ENCODE assay signal across 24 mouse cellular contexts in the genomic region with DNA sequence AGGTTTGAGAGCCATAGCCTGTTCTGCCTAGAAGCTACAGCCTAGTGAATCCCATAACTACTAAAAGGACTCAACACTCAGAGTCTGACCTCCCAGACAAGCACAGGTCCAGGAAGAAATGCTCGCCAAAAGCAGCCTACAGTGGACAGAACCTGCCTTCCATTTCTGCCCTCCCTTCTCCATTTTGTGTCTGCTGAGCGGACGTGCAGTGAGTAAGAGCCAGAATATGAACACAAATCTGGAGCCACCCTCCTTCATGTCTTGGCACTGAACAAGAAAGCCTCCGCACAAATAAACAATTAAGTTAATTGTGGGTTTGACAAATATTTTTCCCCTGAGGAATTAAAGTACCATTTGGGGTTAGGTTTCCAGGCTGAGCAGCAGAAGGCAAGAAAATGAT.
DNase-seq lines count a peak whose midpoint lies in the region; ATAC-seq and TF ChIP-seq lines count a peak whose summit lies in the region.
"Had no signal": no experiment of that assay in that cellular context is flagged by ENCODE, and none has a peak within 500 bp of the region (broad histone marks: within the 10 kb centered on the region; RNA-seq: fewer than 3 reads in every experiment).

No protein-coding gene starts in this region.

- 0 out of 2 replicates have a peak overlapping the region, but pooled peaks have one; percentile 11 for H3K27ac ChIP-seq in embryonic facial prominence, embryonic 15.5 days (replicated peaks)
- no peak overlapping the region for H3K27ac ChIP-seq in embryonic facial prominence, embryonic 10.5 days (replicated peaks)
- H3K27ac ChIP-seq in kidney, embryonic 16.5 days (ENCODE audit: low read length): peak overlapping the region; percentile 85; the same call in 1 of the 2 replicates
- no peak overlapping the region for H3K27ac ChIP-seq in kidney, adult 2 months (ENCODE audit: insufficient read depth, low read depth, low read length)
- peak overlapping the region; percentile 67; the same call in 1 of the 2 replicates for H3K27ac ChIP-seq in CH12.LX (ENCODE audit: insufficient read depth, low read depth)
- H3K27ac ChIP-seq: forebrain, embryonic 10.5 days; forebrain, embryonic 13.5 days; heart, adult 2 months; hindbrain, embryonic 12.5 days; hindbrain, embryonic 15.5 days had no signal

- no peak for TF ChIP-seq CTCF in kidney, adult 2 months (conservative IDR thresholded peaks at IDR 0.05; ENCODE audit: insufficient read depth, insufficient read length, low read depth, low read length)
- TF ChIP-seq CTCF in CH12.LX (conservative IDR thresholded peaks at IDR 0.05 in 1 of 2, IDR thresholded peaks at IDR 0.05 in 1 of 2; ENCODE audit: low read depth in 2 of 2, low read length in 2 of 2) (no peak), Patski (IDR thresholded peaks at IDR 0.05) (no peak)

- no peak for ATAC-seq in embryonic facial prominence, embryonic 15.5 days (ENCODE audit: insufficient number of reproducible peaks, low FRiP score, low TSS enrichment, low read depth)
- no peak for ATAC-seq in kidney, embryonic 16.5 days (ENCODE audit: low FRiP score, low TSS enrichment)
- no peak for ATAC-seq in Patski
- ATAC-seq: forebrain, embryonic 13.5 days; forebrain, embryonic 16.5 days; intestine, postnatal 0 days had no signal

- CTCF ChIA-PET in Patski (lab: Charles Lee): interaction anchor here (0.9 to 1.6 kb wide), 2 partner anchors 14 to 63 kb away, joined by 3 read pairs; no protein-coding TSS in a partner anchor

- no peaks in the 10 kb centered on the region for H3K9me3 ChIP-seq in embryonic facial prominence, embryonic 15.5 days (replicated peaks)
- H3K9me3 ChIP-seq in embryonic facial prominence, embryonic 10.5 days: no peaks in the 10 kb centered on the region
- H3K9me3 ChIP-seq in kidney, embryonic 16.5 days (ENCODE audit: low read length): no peaks in the 10 kb centered on the region
- no peaks in the 10 kb centered on the region for H3K9me3 ChIP-seq in CH12.LX (replicated peaks; ENCODE audit: low read length)
- H3K9me3 ChIP-seq: embryonic facial prominence, embryonic 13.5 days; forebrain, embryonic 10.5 days; forebrain, embryonic 13.5 days; G1E; hindbrain, embryonic 12.5 days; hindbrain, embryonic 15.5 days had no signal

- H3K27me3 ChIP-seq in embryonic facial prominence, embryonic 15.5 days: no peaks in the 10 kb centered on the region
- no peaks in the 10 kb centered on the region for H3K27me3 ChIP-seq in embryonic facial prominence, embryonic 10.5 days (replicated peaks; ENCODE audit: low read depth, poor library complexity, severe bottlenecking)
- no peaks in the 10 kb centered on the region for H3K27me3 ChIP-seq in kidney, embryonic 16.5 days (ENCODE audit: insufficient read depth, low read length)
- H3K27me3 ChIP-seq in kidney, adult 2 months (replicated peaks; ENCODE audit: control insufficient read depth, insufficient read depth, low read length): no peaks in the 10 kb centered on the region
- H3K27me3 ChIP-seq in CH12.LX (replicated peaks): no peaks in the 10 kb centered on the region
- H3K27me3 ChIP-seq in Patski: no peaks in the 10 kb centered on the region
- H3K27me3 ChIP-seq: embryonic facial prominence, embryonic 13.5 days; forebrain, embryonic 13.5 days; hindbrain, embryonic 12.5 days; hindbrain, embryonic 15.5 days had no signal

- peaks cover 32% of the 10 kb centered on the region for H3K4me1 ChIP-seq in embryonic facial prominence, embryonic 15.5 days
- H3K4me1 ChIP-seq in embryonic facial prominence, embryonic 10.5 days: peaks cover 12% of the 10 kb centered on the region
- peaks cover 47% of the 10 kb centered on the region for H3K4me1 ChIP-seq in kidney, embryonic 16.5 days (ENCODE audit: insufficient read depth, low read length)
- H3K4me1 ChIP-seq in kidney, adult 2 months (ENCODE audit: control insufficient read depth, insufficient read depth, low read length): peaks cover 9% of the 10 kb centered on the region; the same call in 1 of the 2 replicates
- peaks cover 46 to 92% of the 10 kb centered on the region in 2 experiments for H3K4me1 ChIP-seq in CH12.LX (ENCODE audit: control insufficient read depth in 1 of 2, insufficient read depth in 2 of 2)

- DNase-seq in embryonic facial prominence, embryonic 10.5 days (ENCODE audit: low spot score): no peak
- no peak for DNase-seq in kidney, adult 2 months
- DNase-seq in CH12.LX (ENCODE audit: extremely low read depth) (no peak), Patski (ENCODE audit: low read depth, low spot score) (peak; percentile 28)
- no peak for DNase-seq in cerebellum, adult 18-20 months
- DNase-seq in cerebellum, adult 11-12 months: no peak
- DNase-seq: adrenal gland, adult 2 months; adrenal gland, postnatal 14 days; cerebellum, adult 11 months; cerebellum, adult 9-10 months; cerebellum, postnatal 14 days; gastrocnemius, postnatal 14 days; heart, adult 2 months had no signal

- POLR2A ChIA-PET in Patski (lab: Charles Lee): no interaction called here

- TF ChIP-seq POLR2A in kidney, adult 2 months (IDR thresholded peaks at IDR 0.05; ENCODE audit: low read depth, low read length): no peak
- no peak for TF ChIP-seq POLR2A in CH12.LX (IDR thresholded peaks at IDR 0.05; ENCODE audit: low read depth, low read length)

- no peak for TF ChIP-seq RAD21 in CH12.LX (IDR thresholded peaks at IDR 0.05; ENCODE audit: low read depth, low read length)

- TF ChIP-seq EP300 in CH12.LX (IDR thresholded peaks at IDR 0.05; ENCODE audit: low read length): no peak

- no peak overlapping the region for H3K9ac ChIP-seq in embryonic facial prominence, embryonic 15.5 days
- no peak overlapping the region for H3K9ac ChIP-seq in kidney, embryonic 16.5 days (replicated peaks; ENCODE audit: low read length)
- no peak overlapping the region for H3K9ac ChIP-seq in CH12.LX (ENCODE audit: insufficient read depth, low read depth)
- H3K9ac ChIP-seq: embryonic facial prominence, embryonic 13.5 days; forebrain, embryonic 13.5 days; hindbrain, embryonic 12.5 days; hindbrain, embryonic 15.5 days had no signal

- H3K36me3 ChIP-seq in embryonic facial prominence, embryonic 15.5 days: no peaks in the 10 kb centered on the region
- no peaks in the 10 kb centered on the region for H3K36me3 ChIP-seq in embryonic facial prominence, embryonic 10.5 days (replicated peaks)
- no peaks in the 10 kb centered on the region for H3K36me3 ChIP-seq in kidney, embryonic 16.5 days (ENCODE audit: insufficient read depth, low read length)
- H3K36me3 ChIP-seq in kidney, adult 2 months (ENCODE audit: control insufficient read depth, insufficient read depth, low read length): no peaks in the 10 kb centered on the region
- no peaks in the 10 kb centered on the region for H3K36me3 ChIP-seq in CH12.LX (replicated peaks in 1 of 2; ENCODE audit: control insufficient read depth in 1 of 2, insufficient read depth in 1 of 2, low read length in 1 of 2)
- H3K36me3 ChIP-seq: embryonic facial prominence, embryonic 13.5 days; forebrain, embryonic 10.5 days; G1E; hindbrain, embryonic 12.5 days; hindbrain, embryonic 15.5 days had no signal

- H3K4me2 ChIP-seq in embryonic facial prominence, embryonic 15.5 days (replicated peaks): no peak overlapping the region
- H3K4me2 ChIP-seq in kidney, embryonic 16.5 days (replicated peaks; ENCODE audit: low read depth, low read length): no peak overlapping the region
- no peak overlapping the region for H3K4me2 ChIP-seq in CH12.LX (ENCODE audit: insufficient read depth, low read depth, poor library complexity, severe bottlenecking)
- H3K4me2 ChIP-seq: embryonic facial prominence, embryonic 13.5 days; forebrain, embryonic 13.5 days; heart, embryonic 11.5 days; hindbrain, embryonic 12.5 days; hindbrain, embryonic 15.5 days had no signal

- no peak overlapping the region for H3K4me3 ChIP-seq in embryonic facial prominence, embryonic 15.5 days (replicated peaks)
- H3K4me3 ChIP-seq in embryonic facial prominence, embryonic 10.5 days: no peak overlapping the region
- H3K4me3 ChIP-seq in kidney, embryonic 16.5 days (ENCODE audit: low read length): no peak overlapping the region
- H3K4me3 ChIP-seq in kidney, adult 2 months (ENCODE audit: insufficient read depth, low read depth, low read length): no peak overlapping the region
- H3K4me3 ChIP-seq in CH12.LX (replicated peaks in 1 of 3; ENCODE audit: low read depth in 2 of 3, low read length in 2 of 3, poor library complexity in 1 of 3): no peak overlapping the region
- H3K4me3 ChIP-seq: embryonic facial prominence, embryonic 13.5 days; forebrain, embryonic 10.5 days; forebrain, embryonic 13.5 days; heart, adult 2 months; hindbrain, embryonic 12.5 days; hindbrain, embryonic 15.5 days had no signal

- H3K79me2 ChIP-seq in CH12.LX (replicated peaks; ENCODE audit: control insufficient read depth, extremely low read depth, insufficient read depth, poor library complexity, severe bottlenecking): no peaks in the 10 kb centered on the region

- in situ Hi-C loops in CH12.LX (cut with MboI; ENCODE audit: low pct_ligation_motif_present, low pct_unique_long_range_greater_than_20kb, low sequenced_read_pairs) (no loop called here), Patski (cut with MboI; ENCODE audit: low pct_unique_long_range_greater_than_20kb) (no loop called here)

- WGBS in embryonic facial prominence, embryonic 15.5 days: 54% methylated on average over 4 of the region's 4 CpGs
- WGBS in embryonic facial prominence, embryonic 10.5 days: 83% methylated on average over 4 of the region's 4 CpGs
- WGBS in kidney, embryonic 16.5 days: 74% methylated on average over 4 of the region's 4 CpGs
- WGBS in kidney, adult 2 months: 68% methylated on average over 4 of the region's 4 CpGs

- dilution Hi-C loops in CH12.LX (cut with MboI; ENCODE audit: extremely low pct_ligation_motif_present, extremely low pct_unique_long_range_greater_than_20kb, low sequenced_read_pairs): no loop called here

TF ChIP-seq in CH12.LX, 34 proteins besides CTCF, POLR2A, EP300 and RAD21 (continues in another document):
- no peak for TF ChIP-seq JUN (IDR thresholded peaks at IDR 0.05; ENCODE audit: insufficient read depth, low read depth, low read length)
- no peak for TF ChIP-seq GABPA (IDR thresholded peaks at IDR 0.05; ENCODE audit: insufficient replicate concordance, low read depth, low read length)
- no peak for TF ChIP-seq ELF1 (IDR thresholded peaks at IDR 0.05; ENCODE audit: low read depth, low read length)
- TF ChIP-seq MXI1 (IDR thresholded peaks at IDR 0.05; ENCODE audit: low read depth, low read length): no peak
- TF ChIP-seq USF2 (conservative IDR thresholded peaks at IDR 0.05; ENCODE audit: low read depth, low read length): no peak
- no peak for TF ChIP-seq ETS1 (conservative IDR thresholded peaks at IDR 0.05; ENCODE audit: low read depth, low read length)
- no peak for TF ChIP-seq KAT2A (IDR thresholded peaks at IDR 0.05; ENCODE audit: insufficient replicate concordance, low read length)
- TF ChIP-seq MAFK (IDR thresholded peaks at IDR 0.05; ENCODE audit: insufficient replicate concordance, low read length): no peak
- TF ChIP-seq TBP (conservative IDR thresholded peaks at IDR 0.05; ENCODE audit: low read depth, low read length): no peak
- no peak for TF ChIP-seq ZMIZ1 (IDR thresholded peaks at IDR 0.05; ENCODE audit: low read depth, low read length)
- TF ChIP-seq SIN3A (IDR thresholded peaks at IDR 0.05; ENCODE audit: low read length): no peak
- TF ChIP-seq TCF12 (IDR thresholded peaks at IDR 0.05; ENCODE audit: low read depth, low read length): no peak
- no peak for TF ChIP-seq UBTF (IDR thresholded peaks at IDR 0.05; ENCODE audit: low read depth, low read length)

Comparison
In these comparisons a context has a peak if more than half of its experiments do, and no peak if none do; other contexts are left out.
1. H3K27ac ChIP-seq: peak in embryonic facial prominence, embryonic 15.5 days (single experiment), kidney, embryonic 16.5 days (single experiment) and CH12.LX (single experiment); none in embryonic facial prominence, embryonic 10.5 days (single experiment) and kidney, adult 2 months (single experiment).